Mouse (Mus musculus) stomach, postnatal 0 days (tissue): ENCODE measurements at regions not wholly inside any gene's neighbourhood (a gene's known extent, or its start where the extent isn't known, plus 50 kb on each side); places are given as distances from the start of the nearest gene placed in this dataset.

Experiments
- ATAC-seq: fragments of 200-750 bp; cut with Nextera tagmentation; 2 replicates; pipeline ENCODE4 v1.8.0; 2017; ENCODE audit not compliant: low FRiP score, low TSS enrichment
- DNase-seq: peaks from one replicate; pipeline ENCODE4 v3.0.0-alpha.2; 2016; ENCODE audit warnings: low spot score
- H3K27ac ChIP-seq: fragments of 300-500 bp; sonication (generic); replicated peaks from 2 replicates; pipeline ENCODE4 v1.5.1; 2014; ENCODE audit warnings: mild to moderate bottlenecking, control low read depth
- H3K27me3 ChIP-seq: fragments of 300-500 bp; sonication (generic); 2 replicates; pipeline ENCODE4 v1.6.1; 2014; ENCODE audit warnings: low read length; ENCODE audit not compliant: control insufficient read depth, insufficient read depth
- H3K36me3 ChIP-seq: fragments of 300-500 bp; sonication (generic); 2 replicates; pipeline ENCODE4 v1.6.1; 2014; ENCODE audit warnings: low read length, mixed read lengths; ENCODE audit not compliant: control insufficient read depth, insufficient read depth
- H3K4me1 ChIP-seq: fragments of 300-500 bp; sonication (generic); replicated peaks from 2 replicates; pipeline ENCODE4 v1.6.1; 2014; ENCODE audit warnings: antibody characterized with exemption; ENCODE audit not compliant: control insufficient read depth, insufficient read depth
- H3K4me2 ChIP-seq: fragments of 300-500 bp; sonication (generic); replicated peaks from 2 replicates; pipeline ENCODE4 v1.6.1; 2014; ENCODE audit warnings: low read depth, mild to moderate bottlenecking, control low read depth, moderate library complexity
- H3K4me3 ChIP-seq: fragments of 300-500 bp; sonication (generic); 2 replicates; pipeline ENCODE4 v1.5.1; 2014; ENCODE audit warnings: low read depth, low read length, control low read depth
- H3K9ac ChIP-seq: fragments of 300-500 bp; sonication (generic); 2 replicates; pipeline ENCODE4 v1.6.1; 2014; ENCODE audit warnings: mild to moderate bottlenecking, low read length, control low read depth, mixed read lengths
- H3K9me3 ChIP-seq: fragments of 300-500 bp; sonication (generic); 2 replicates; pipeline ENCODE4 v1.6.1; 2016; ENCODE audit warnings: low read length; ENCODE audit not compliant: control insufficient read depth
- CTCF ChIP-seq: IDR thresholded peaks from 2 replicates; pipeline ENCODE4 v1.5.1; 2016; ENCODE audit warnings: antibody characterized with exemption, low read depth, mild to moderate bottlenecking, moderate library complexity
- EP300 ChIP-seq: optimal IDR thresholded peaks from 2 replicates; pipeline ENCODE3; 2016; ENCODE audit warnings: antibody characterized with exemption
- WGBS: fragments of 180-500 bp; shearing (Covaris S2); extraction: QIAGEN DNeasy Blood & Tissue Kit; methylation state at CpG from one replicate; pipeline ENCODE4 v1.1.7; 2014; 5-methylcytosine and 5-hydroxymethylcytosine counted together

DNA sequence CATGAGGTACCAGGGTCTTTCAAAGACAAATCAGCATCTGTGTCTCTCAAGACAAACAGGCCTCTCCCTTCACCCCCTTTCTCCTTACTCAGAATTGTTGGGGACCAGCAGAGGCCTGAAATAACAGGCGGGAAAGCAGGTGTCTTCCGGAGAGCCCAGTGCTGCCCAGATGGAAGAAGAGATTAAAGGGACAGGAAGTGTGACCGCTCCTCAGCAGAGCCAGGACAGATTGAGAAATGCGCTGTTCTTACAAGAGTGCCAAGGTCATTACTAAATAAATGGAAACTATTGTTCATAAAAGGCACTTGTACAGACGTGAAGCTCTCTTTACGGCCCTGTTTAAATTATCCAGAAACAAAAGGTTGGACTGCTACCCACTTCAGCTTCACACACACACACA is 146.5 kb downstream of the Sptssa start:
- H3K27me3 ChIP-seq, result no peaks in the 10 kb centered on the region
- TF ChIP-seq EP300 (no peak), CTCF (no peak)
- H3K4me1 ChIP-seq, result no peaks in the 10 kb centered on the region
- H3K27ac ChIP-seq, result peak overlapping the region; percentile 81
- H3K9me3 ChIP-seq, result no peaks in the 10 kb centered on the region
- ATAC-seq (peak; percentile 65; the same call in 1 of the 2 replicates), DNase-seq (no peak)
- H3K9ac ChIP-seq, result no peak overlapping the region
- H3K4me2 ChIP-seq, result no peak overlapping the region
- H3K4me3 ChIP-seq, result no peak overlapping the region
- WGBS, result 26% methylated on average over 6 of the region's 6 CpGs
- H3K36me3 ChIP-seq, result no peaks in the 10 kb centered on the region

- TF ChIP-seq EP300 (no peak), CTCF (no peak)
- WGBS, result 82% methylated on average over 7 of the region's 7 CpGs
- ATAC-seq (no peak), DNase-seq (no peak)
- no peaks in the 10 kb centered on the region for H3K27me3 ChIP-seq
- H3K9ac ChIP-seq, result no peak overlapping the region
- H3K4me3 ChIP-seq, result no peak overlapping the region
- no peak overlapping the region for H3K27ac ChIP-seq
- no peaks in the 10 kb centered on the region for H3K36me3 ChIP-seq
- H3K4me2 ChIP-seq, result no peak overlapping the region
- H3K9me3 ChIP-seq, result no peaks in the 10 kb centered on the region
- no peaks in the 10 kb centered on the region; the same call in 1 of the 2 replicates for H3K4me1 ChIP-seq
Observed at GRCm38 (mm10) chr12:54502775-54503174, 153.6 kb downstream of the Sptssa start.

- no peak for TF ChIP-seq CTCF
- Histone ChIP-seq H3K9ac (no peak overlapping the region), H3K27me3 (no peaks in the 10 kb centered on the region), H3K4me1 (no peaks in the 10 kb centered on the region; the same call in 1 of the 2 replicates), H3K4me3 (no peak overlapping the region), H3K4me2 (no peak overlapping the region), H3K27ac (no peak overlapping the region), H3K36me3 (no peaks in the 10 kb centered on the region), H3K9me3 (no peaks in the 10 kb centered on the region)
- 53% methylated on average over 3 of the region's 3 CpGs for WGBS
- ATAC-seq (no peak), DNase-seq (no peak)
Observed at GRCm38 (mm10) chr12:54499963-54500362, 156.4 kb downstream of the Sptssa start.

DNA sequence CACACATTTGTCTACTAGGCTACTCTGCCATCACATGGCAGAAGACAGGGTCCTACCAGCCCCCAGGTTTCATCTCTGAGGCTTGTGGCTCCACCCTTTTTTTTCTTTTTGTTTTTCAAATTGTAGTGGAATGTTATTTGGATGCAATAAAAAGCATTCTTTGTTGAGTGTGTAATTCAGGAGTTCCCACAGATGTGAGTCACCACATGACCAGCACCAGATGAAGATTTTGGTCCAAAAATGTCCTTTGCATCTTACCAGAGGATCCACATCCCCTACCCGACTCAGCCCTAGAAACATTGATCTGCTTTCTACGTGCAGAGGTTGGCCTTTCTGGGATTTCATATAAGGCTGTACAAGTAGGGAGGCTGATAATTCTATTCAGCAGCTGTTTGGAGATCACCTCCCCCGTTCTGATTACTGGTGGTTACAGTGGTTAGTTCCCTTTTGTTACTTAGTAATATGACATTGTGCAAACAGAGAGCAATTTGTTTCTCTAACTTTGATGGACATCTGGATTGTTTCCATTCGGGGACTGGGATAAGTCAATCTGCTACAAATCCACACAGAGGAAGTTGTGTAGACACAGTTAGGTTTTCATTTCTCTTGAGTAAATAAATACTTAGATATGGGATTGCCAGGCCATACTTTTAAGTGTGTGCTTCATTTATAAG is 160.5 kb downstream of the Sptssa start:
- DNase-seq, result no peak
- Histone ChIP-seq H3K9me3 (no peaks in the 10 kb centered on the region), H3K27me3 (no peaks in the 10 kb centered on the region), H3K9ac (no peak overlapping the region), H3K4me3 (no peak overlapping the region), H3K4me2 (no peak overlapping the region), H3K36me3 (no peaks in the 10 kb centered on the region), H3K27ac (0 out of 2 replicates have a peak overlapping the region, but pooled peaks have one; percentile 61), H3K4me1 (peaks cover 3% of the 10 kb centered on the region; the same call in 1 of the 2 replicates)
- TF ChIP-seq CTCF, result no peak
- TF ChIP-seq EP300, result no peak
- no peak for ATAC-seq
- 20% methylated on average over 4 of the region's 4 CpGs for WGBS

DNA sequence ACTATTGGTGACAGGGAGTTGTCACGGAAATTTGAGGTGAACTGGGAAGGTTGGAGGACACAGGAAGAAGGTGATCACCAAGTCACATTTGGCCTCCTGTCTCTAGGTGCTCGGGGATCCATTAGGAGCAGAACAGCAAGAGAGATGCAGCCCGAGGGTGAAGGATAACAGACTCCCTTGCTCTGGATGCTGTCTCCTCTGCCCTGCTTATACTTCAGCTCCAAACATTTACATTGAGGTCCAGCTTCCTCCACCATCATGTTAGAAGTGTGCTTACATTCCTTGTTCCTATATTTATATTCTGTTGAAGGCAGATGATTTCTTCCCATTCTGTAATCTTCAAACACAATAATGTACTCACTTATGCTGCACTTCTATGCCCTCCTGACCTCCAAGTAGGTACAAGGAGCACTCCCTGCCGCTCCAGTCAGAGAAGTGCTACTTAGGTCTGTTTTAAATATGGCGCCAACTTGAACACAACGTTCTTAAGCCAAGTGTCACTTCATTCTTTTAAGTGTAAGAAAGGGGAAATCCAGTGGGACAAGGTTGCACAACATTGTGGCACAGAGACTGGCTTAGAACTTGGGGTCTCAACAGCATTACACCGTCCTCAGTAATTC is 161.5 kb downstream of the Sptssa start:
- Histone ChIP-seq H3K4me2 (no peak overlapping the region), H3K27ac (peak overlapping the region; percentile 20; the same call in 1 of the 2 replicates), H3K9me3 (no peaks in the 10 kb centered on the region), H3K36me3 (no peaks in the 10 kb centered on the region), H3K9ac (no peak overlapping the region), H3K4me3 (no peak overlapping the region), H3K4me1 (peaks cover 3% of the 10 kb centered on the region; the same call in 1 of the 2 replicates), H3K27me3 (no peaks in the 10 kb centered on the region)
- DNase-seq (no peak), ATAC-seq (peak; percentile 51; the same call in 1 of the 2 replicates)
- TF ChIP-seq EP300 (no peak), CTCF (no peak)
- WGBS, result 51% methylated on average over 7 of the region's 7 CpGs

- WGBS, result 41% methylated on average over 10 of the region's 10 CpGs
- ATAC-seq, result peak; percentile 36; the same call in 1 of the 2 replicates
- no peaks in the 10 kb centered on the region for H3K27me3 ChIP-seq
- no peak overlapping the region for H3K4me2 ChIP-seq
- H3K4me3 ChIP-seq, result no peak overlapping the region
- peak; percentile 23 for DNase-seq
- H3K9ac ChIP-seq, result no peak overlapping the region
- no peaks in the 10 kb centered on the region for H3K9me3 ChIP-seq
- TF ChIP-seq CTCF (no peak), EP300 (no peak)
- H3K27ac ChIP-seq, result peak overlapping the region; percentile 58
- H3K36me3 ChIP-seq, result no peaks in the 10 kb centered on the region
- H3K4me1 ChIP-seq, result peaks cover 3% of the 10 kb centered on the region; the same call in 1 of the 2 replicates
Observed at GRCm38 (mm10) chr12:54492737-54493136, 163.6 kb downstream of the Sptssa start.
